Mouse (Mus musculus) cerebellum, adult 9-11 months (tissue): ENCODE data around the gene Gcnt4.

Source experiments
- DNase-seq: peaks from one replicate; pipeline ENCODE4 v3.0.0; 2022

The Gcnt4 gene

GRCm38 (mm10) chr13:96995243-96995642 lies 70.8 kb downstream of the Gcnt4 start:
- no peak for DNase-seq

- DNase-seq = no peak
These were observed 72.6 kb downstream of the Gcnt4 start for GRCm38 (mm10) chr13:96997080-96997479.
